Mouse (Mus musculus) heart, postnatal 25 days (tissue): ENCODE measurements around the gene Slpi. TPM values are rescaled to one million over a fixed set of nuclear protein-coding genes. Genes with fewer than 3 reads are reported as not detected.
"Not testable (repeated sequence)": the region's sequence is repeated elsewhere in the genome, so short reads cannot be mapped to it uniquely, and the experiment has no call there.

Experiments
- DNase-seq: peaks from one replicate; pipeline ENCODE4 v3.0.0; 2022; ENCODE audit warnings: low spot score
- intact Hi-C: fragments of 180-260 bp; cut with DNase I; formaldehyde crosslinking; loops from one replicate; pipeline ENCODE4 v1.15.1; 2025
- microRNA-seq: library from miRNA; unstranded; fragments of <30 nt; microRNA quantifications from one replicate; pipeline ENCODE4 v1.2.0, GENCODE M21; 2022
- total RNA-seq, 2 experiments: library from RNA; stranded (reverse); gene quantifications; 2 replicates each; pipeline ENCODE4 v1.2.3; 2021

Slpi gene
- total RNA-seq, 2 experiments from 2014 or later, result 3.1 to 7.2 TPM

DNA sequence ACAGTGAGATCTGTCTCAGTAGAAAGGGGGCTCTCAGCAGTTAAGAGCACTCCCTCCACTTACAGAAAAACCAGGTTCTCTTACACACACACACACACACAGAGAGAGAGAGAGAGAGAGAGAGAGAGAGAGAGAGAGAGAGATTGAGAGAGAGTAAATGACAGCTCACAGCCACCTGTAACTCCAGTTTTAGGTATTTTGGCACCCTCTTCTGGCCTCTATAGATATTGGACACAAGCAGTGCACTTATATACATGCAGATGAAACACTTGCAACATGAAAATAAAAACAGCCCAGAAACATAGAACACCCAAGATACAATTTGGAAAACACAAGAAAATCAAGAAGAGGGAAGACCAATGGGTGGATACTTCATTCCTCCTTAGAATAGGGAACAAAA, 41.2 kb downstream of the Slpi start:
- not testable (repeated sequence) for DNase-seq
- intact Hi-C loops, result loop anchor here (5.0 kb wide), 1 partner anchor 240 kb away; no protein-coding TSS in a partner anchor

DNA sequence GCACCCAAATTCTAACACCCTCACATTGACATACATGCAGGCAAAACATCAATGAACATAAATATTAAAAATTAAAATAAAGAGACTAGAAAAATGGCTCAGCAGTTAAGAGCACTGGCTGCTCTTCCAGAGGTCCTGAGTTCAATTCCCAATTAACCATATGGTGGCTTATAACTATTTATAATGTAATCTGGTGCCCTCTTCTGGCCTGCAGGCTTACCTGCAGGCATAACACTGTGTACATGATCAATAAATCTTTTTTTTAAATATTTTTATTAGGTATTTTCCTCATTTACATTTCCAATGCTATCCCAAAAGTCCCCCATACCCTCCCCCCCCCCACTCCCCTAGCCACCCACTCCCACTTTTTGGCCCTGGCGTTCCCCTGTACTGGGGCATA, 45.2 kb downstream of the Slpi start:
- not testable (repeated sequence) for DNase-seq
- intact Hi-C loops, result loop anchor here (5.0 kb wide), 1 partner anchor 206 kb away; no protein-coding TSS in a partner anchor

DNA sequence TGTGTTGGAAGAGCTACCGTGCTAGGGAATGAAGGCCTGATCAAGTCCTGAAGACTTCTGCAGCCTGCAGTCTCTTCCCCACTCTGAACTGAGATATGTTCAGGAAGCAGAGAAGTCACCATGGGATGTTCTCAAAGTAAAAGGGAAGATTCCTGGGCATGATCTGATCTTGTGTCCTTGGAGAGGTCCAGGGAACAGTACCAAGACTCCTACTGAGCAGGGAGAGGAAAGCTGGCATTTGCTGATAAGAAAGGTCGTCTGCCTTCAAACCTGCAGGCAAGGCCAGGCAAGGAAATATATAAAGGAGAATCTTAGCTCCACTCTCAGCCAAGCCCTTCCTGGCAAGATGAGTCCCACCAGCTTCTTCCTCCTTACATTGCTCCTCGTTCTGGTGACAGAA, 56.5 kb downstream of the Slpi start, which contains the start of gene Svs5:
TSS of gene Svs5 (plus strand) at position 301 of the 400 bp plus-strand sequence.
- intact Hi-C loops, result not testable (repeated sequence)

DNA sequence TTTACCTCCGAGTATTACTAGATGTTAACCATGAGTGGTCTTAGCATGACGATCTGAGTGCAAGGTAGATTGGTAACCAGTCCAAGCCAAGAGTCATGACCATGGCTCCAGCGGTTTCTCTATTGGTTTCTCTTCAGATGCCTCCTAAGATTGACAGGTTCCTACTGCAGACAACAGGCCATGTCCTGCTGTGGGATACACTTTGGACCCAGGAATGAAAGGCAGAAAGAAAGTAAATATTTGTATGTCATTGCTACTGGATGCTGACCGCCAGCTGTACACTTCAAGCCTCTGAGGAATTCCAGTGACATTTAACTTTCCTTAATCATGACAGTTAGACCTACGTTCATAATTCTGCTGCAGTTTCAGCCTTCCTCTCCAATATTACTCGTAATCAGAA, 67.9 kb downstream of the Slpi start:
- intact Hi-C loops, result no loop called here
- no peak for DNase-seq

More for the DNA sequence above, 56.5 kb downstream of the Slpi start, which contains the start of gene Svs5:
- not testable (repeated sequence) for DNase-seq

DNA sequence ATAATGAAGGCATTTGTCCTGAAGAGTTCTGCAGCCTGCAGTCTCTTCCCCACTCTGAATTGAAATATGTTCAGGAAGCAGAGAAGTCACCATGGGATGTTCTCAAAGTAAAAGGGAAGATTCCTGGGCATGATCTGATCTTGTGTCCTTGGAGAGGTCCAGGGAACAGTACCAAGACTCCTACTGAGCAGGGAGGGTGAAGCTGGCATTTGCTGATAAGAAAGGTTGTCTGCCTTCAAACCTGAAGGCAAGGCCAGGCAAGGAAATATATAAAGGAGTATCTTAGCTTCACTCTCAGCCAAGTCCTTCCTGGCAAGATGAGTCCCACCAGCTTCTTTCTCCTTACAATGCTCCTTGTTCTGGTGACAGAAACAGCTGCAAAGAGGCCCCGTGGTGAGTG, 72.4 kb downstream of the Slpi start, which contains the start of gene Svs6:
TSS of gene Svs6 (plus strand) at position 301 of the 400 bp plus-strand sequence.
- intact Hi-C loops, result not testable (repeated sequence)

DNA sequence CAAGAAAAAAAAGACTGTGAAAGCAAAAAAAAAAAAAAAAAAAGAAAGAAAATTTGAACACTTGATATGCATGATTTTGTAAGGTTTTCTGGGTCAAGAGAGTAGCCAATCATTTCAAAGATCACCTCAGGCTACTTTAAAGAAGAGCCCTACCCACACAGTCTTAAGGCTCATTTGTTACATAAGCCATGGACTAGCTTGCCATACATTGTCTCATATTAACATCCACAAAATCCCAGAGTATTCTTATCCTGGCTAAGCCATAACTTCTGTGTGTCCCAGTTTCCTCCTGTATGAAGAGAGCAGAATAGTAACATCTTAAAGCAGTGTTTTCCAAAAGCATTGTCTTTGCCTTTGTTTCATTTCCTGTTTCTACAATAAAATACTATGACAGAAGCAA, 73.4 kb downstream of the Slpi start:
- intact Hi-C loops, DNase-seq: not testable (repeated sequence)

More for the DNA sequence above, 72.4 kb downstream of the Slpi start, which contains the start of gene Svs6:
- DNase-seq, result not testable (repeated sequence)

DNA sequence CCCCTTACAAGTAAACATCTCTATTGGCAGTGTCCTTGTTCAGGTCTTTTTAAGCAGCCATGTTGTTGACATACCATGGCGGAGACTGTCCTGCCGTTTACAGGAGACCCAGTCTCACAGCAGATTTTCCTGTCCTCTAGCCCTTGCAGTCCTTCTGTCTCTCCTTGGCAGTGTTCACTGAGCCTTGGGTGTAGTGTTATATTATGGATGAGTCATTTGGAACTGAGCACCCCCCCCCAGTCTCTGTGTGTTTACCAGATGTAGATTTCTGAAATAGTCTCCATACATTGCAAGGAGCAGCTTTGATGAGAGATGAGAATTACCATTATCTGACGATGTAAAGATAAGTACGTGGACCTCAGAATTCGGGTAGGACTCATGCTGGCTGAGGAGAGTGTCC, 76.3 kb downstream of the Slpi start:
- no peak for DNase-seq
- intact Hi-C loops, result no loop called here

Small RNAs within 50 kb of the gene (microRNA-seq; reads per million reads assigned to microRNA genes)
- not detected for gene Mir7678

Other genes with a start within 250 kb of the Slpi start
- not detected for gene Kcns1, start 218.0 kb downstream of the Slpi start, total RNA-seq
- gene Wfdc5, start 206.4 kb downstream of the Slpi start, total RNA-seq, result not detected
- not detected for gene Wfdc12, start 198.5 kb downstream of the Slpi start, total RNA-seq
- not detected for gene Wfdc15a, start 189.0 kb downstream of the Slpi start, total RNA-seq
- not detected for gene Wfdc15b, start 167.4 kb downstream of the Slpi start, total RNA-seq
- not detected for gene Svs2, start 150.6 kb downstream of the Slpi start, total RNA-seq
- gene Svs3b, start 132.5 kb downstream of the Slpi start, total RNA-seq, result not detected
- not detected for gene Svs4, start 110.6 kb downstream of the Slpi start, total RNA-seq
- not detected for gene Svs3a, start 99.8 kb downstream of the Slpi start, total RNA-seq
- gene Svs6, start 72.3 kb downstream of the Slpi start, total RNA-seq, result not detected
- gene Svs5, start 56.4 kb downstream of the Slpi start, total RNA-seq, result not detected
- gene Rbpjl, start 14.0 kb upstream of the Slpi start, total RNA-seq, result not detected
- gene Matn4, start 16.1 kb upstream of the Slpi start, total RNA-seq, result under 1 TPM; 0.42 to 0.52 TPM
- 10 to 100 TPM; 19.7 to 22.4 TPM for gene Sdc4, start 54.8 kb upstream of the Slpi start, total RNA-seq
- gene Sys1, start 67.9 kb upstream of the Slpi start, total RNA-seq, result 10 to 100 TPM; 22.2 to 26.8 TPM
- 1 to 10 TPM; 1.4 to 2.5 TPM for gene Gm20458, start 71.9 kb upstream of the Slpi start, total RNA-seq
- gene Trp53tg5, start 84.6 kb upstream of the Slpi start, total RNA-seq, result not detected
- gene Dbndd2, start 97.0 kb upstream of the Slpi start, total RNA-seq, result 10 to 100 TPM; 14.4 to 21.9 TPM
- gene Pigt, start 108.4 kb upstream of the Slpi start, total RNA-seq, result 10 to 100 TPM; 34.7 to 34.8 TPM
- gene Wfdc2, start 173.3 kb upstream of the Slpi start, total RNA-seq, result under 1 TPM; 0.78 to 0.83 TPM
- gene Spint3, start 184.4 kb upstream of the Slpi start, total RNA-seq, result not detected
- under 1 TPM in 1 of 2 experiments, not detected in 1; 0.34 TPM for gene Wfdc6a, start 196.4 kb upstream of the Slpi start, total RNA-seq
- gene Eppin, start 204.5 kb upstream of the Slpi start, total RNA-seq, result not detected
- gene Wfdc6b, start 224.4 kb upstream of the Slpi start, total RNA-seq, result not detected
- not detected for gene Wfdc8, start 224.5 kb upstream of the Slpi start, total RNA-seq
- gene Wfdc16, start 249.7 kb upstream of the Slpi start, total RNA-seq, result not detected